Mouse (Mus musculus) intestine, embryonic 15.5 days (tissue): ENCODE data around the gene Sorbs2. TPM values are rescaled to one million over a fixed set of nuclear protein-coding genes. Genes with fewer than 3 reads are reported as not detected.

ENCODE experiments used
- ATAC-seq: fragments of 200-750 bp; cut with Nextera tagmentation; 2 replicates; pipeline ENCODE4 v1.8.0; 2017; ENCODE audit warnings: moderate TSS enrichment, moderate library complexity
- H3K27ac ChIP-seq: fragments of 300-500 bp; sonication (generic); 2 replicates; pipeline ENCODE4 v1.5.1; 2015; ENCODE audit warnings: mild to moderate bottlenecking, inconsistent platforms
- H3K27me3 ChIP-seq: fragments of 300-500 bp; sonication (generic); replicated peaks from 2 replicates; pipeline ENCODE4 v1.6.1; 2015; ENCODE audit warnings: inconsistent platforms
- H3K36me3 ChIP-seq: fragments of 300-500 bp; sonication (generic); 2 replicates; pipeline ENCODE4 v1.6.1; 2015; ENCODE audit warnings: inconsistent platforms
- H3K4me1 ChIP-seq: fragments of 300-500 bp; sonication (generic); replicated peaks from 2 replicates; pipeline ENCODE4 v1.6.1; 2015; ENCODE audit warnings: inconsistent platforms
- H3K4me2 ChIP-seq: fragments of 300-500 bp; sonication (generic); replicated peaks from 2 replicates; pipeline ENCODE4 v1.6.1; 2015; ENCODE audit warnings: mild to moderate bottlenecking, inconsistent platforms
- H3K4me3 ChIP-seq: fragments of 300-500 bp; sonication (generic); replicated peaks from 2 replicates; pipeline ENCODE4 v1.5.1; 2015; ENCODE audit warnings: inconsistent platforms
- H3K9ac ChIP-seq: fragments of 300-500 bp; sonication (generic); 2 replicates; pipeline ENCODE4 v1.6.1; 2015; ENCODE audit warnings: inconsistent platforms
- H3K9me3 ChIP-seq: fragments of 300-500 bp; sonication (generic); 2 replicates; pipeline ENCODE4 v1.6.1; 2016; ENCODE audit warnings: inconsistent platforms
- WGBS: fragments of 180-500 bp; shearing (Covaris S2); methylation state at CpG from one replicate; pipeline ENCODE4 v1.1.7; 2015; 5-methylcytosine and 5-hydroxymethylcytosine counted together
- polyA plus RNA-seq: library from polyadenylated mRNA; unstranded; fragments of >200 nt; fragmentation: Nextera tagmentation; extraction: Ambion mirVana; gene quantifications from 2 replicates; pipeline ENCODE4 v1.2.1, GENCODE M21; 2015

Gene Sorbs2
- polyA plus RNA-seq, 1 experiment from 2014 or later = 25.3 TPM

GRCm38 (mm10) chr8:45607012-45607411 lies 99.4 kb downstream of the Sorbs2 start:
- Histone ChIP-seq H3K27ac (no peak overlapping the region), H3K4me3 (no peak overlapping the region), H3K36me3 (no peaks in the 10 kb centered on the region), H3K27me3 (no peaks in the 10 kb centered on the region), H3K4me1 (0 out of 2 replicates have a peak, but pooled peaks cover 3% of the 10 kb centered on the region), H3K4me2 (no peak overlapping the region), H3K9me3 (no peaks in the 10 kb centered on the region), H3K9ac (no peak overlapping the region)
- WGBS = 69% methylated on average over 6 of the region's 6 CpGs
- ATAC-seq = no peak

- WGBS = 93% methylated on average over 6 of the region's 6 CpGs
- no peak overlapping the region for H3K4me3 ChIP-seq
- ATAC-seq = no peak
Observed at GRCm38 (mm10) chr8:45608413-45608812, 100.8 kb downstream of the Sorbs2 start.

GRCm38 (mm10) chr8:45610426-45611215 lies 103.0 kb downstream of the Sorbs2 start:
- Histone ChIP-seq H3K4me1 (0 out of 2 replicates have a peak, but pooled peaks cover 3% of the 10 kb centered on the region), H3K4me3 (no peak overlapping the region), H3K9me3 (no peaks in the 10 kb centered on the region), H3K27me3 (no peaks in the 10 kb centered on the region), H3K9ac (no peak overlapping the region), H3K36me3 (no peaks in the 10 kb centered on the region), H3K27ac (no peak overlapping the region), H3K4me2 (no peak overlapping the region)
- 27% methylated on average over 7 of the region's 7 CpGs for WGBS
- peak; percentile 78 for ATAC-seq

More at GRCm38 (mm10) chr8:45608413-45608812, 100.8 kb downstream of the Sorbs2 start:
- H3K4me1 ChIP-seq = 0 out of 2 replicates have a peak, but pooled peaks cover 3% of the 10 kb centered on the region
- H3K4me2 ChIP-seq = no peak overlapping the region
- H3K27me3 ChIP-seq = no peaks in the 10 kb centered on the region
- H3K36me3 ChIP-seq = no peaks in the 10 kb centered on the region
- no peaks in the 10 kb centered on the region for H3K9me3 ChIP-seq
- no peak overlapping the region for H3K9ac ChIP-seq
- no peak overlapping the region for H3K27ac ChIP-seq

GRCm38 (mm10) chr8:45611320-45611719 lies 103.7 kb downstream of the Sorbs2 start:
- Histone ChIP-seq H3K4me3 (no peak overlapping the region), H3K4me2 (no peak overlapping the region), H3K27ac (no peak overlapping the region), H3K36me3 (no peaks in the 10 kb centered on the region), H3K9ac (no peak overlapping the region), H3K9me3 (no peaks in the 10 kb centered on the region), H3K4me1 (0 out of 2 replicates have a peak, but pooled peaks cover 3% of the 10 kb centered on the region), H3K27me3 (no peaks in the 10 kb centered on the region)
- WGBS = 74% methylated on average over 1 of the region's 1 CpGs
- peak; percentile 12; the same call in 1 of the 2 replicates for ATAC-seq

- Histone ChIP-seq H3K4me1 (0 out of 2 replicates have a peak, but pooled peaks cover 3% of the 10 kb centered on the region), H3K4me2 (peak overlapping the region; percentile 41; the same call in 1 of the 2 replicates), H3K27ac (no peak overlapping the region), H3K36me3 (no peaks in the 10 kb centered on the region), H3K27me3 (no peaks in the 10 kb centered on the region), H3K9me3 (no peaks in the 10 kb centered on the region), H3K9ac (no peak overlapping the region), H3K4me3 (no peak overlapping the region)
- 28% methylated on average over 5 of the region's 5 CpGs for WGBS
- peak; percentile 67 for ATAC-seq
Observed at GRCm38 (mm10) chr8:45614610-45615009, 107.0 kb downstream of the Sorbs2 start.

- H3K4me3 ChIP-seq = no peak overlapping the region
- ATAC-seq = peak; percentile 58
- H3K9me3 ChIP-seq = no peaks in the 10 kb centered on the region
- H3K9ac ChIP-seq = no peak overlapping the region
- no peaks in the 10 kb centered on the region for H3K36me3 ChIP-seq
- H3K4me1 ChIP-seq = 0 out of 2 replicates have a peak, but pooled peaks cover 3% of the 10 kb centered on the region
- H3K27me3 ChIP-seq = no peaks in the 10 kb centered on the region
- 12% methylated on average over 9 of the region's 9 CpGs for WGBS
- H3K27ac ChIP-seq = no peak overlapping the region
- H3K4me2 ChIP-seq = peak overlapping the region; percentile 41
Observed at GRCm38 (mm10) chr8:45615050-45615449, 107.5 kb downstream of the Sorbs2 start.

- H3K9ac ChIP-seq = no peak overlapping the region
- H3K27ac ChIP-seq = no peak overlapping the region
- 42% methylated on average over 7 of the region's 7 CpGs for WGBS
- H3K4me3 ChIP-seq = no peak overlapping the region
- H3K4me1 ChIP-seq = 0 out of 2 replicates have a peak, but pooled peaks cover 3% of the 10 kb centered on the region
- H3K4me2 ChIP-seq = no peak overlapping the region
- no peaks in the 10 kb centered on the region for H3K9me3 ChIP-seq
- ATAC-seq = 0 out of 2 replicates have a peak, but pooled peaks have one; percentile 16
- H3K27me3 ChIP-seq = no peaks in the 10 kb centered on the region
- no peaks in the 10 kb centered on the region for H3K36me3 ChIP-seq
Observed at GRCm38 (mm10) chr8:45615551-45615950, 108.0 kb downstream of the Sorbs2 start.

GRCm38 (mm10) chr8:45621576-45622178 lies 114.1 kb downstream of the Sorbs2 start:
- Histone ChIP-seq H3K27me3 (no peaks in the 10 kb centered on the region), H3K4me2 (no peak overlapping the region), H3K27ac (no peak overlapping the region), H3K4me1 (no peaks in the 10 kb centered on the region), H3K4me3 (no peak overlapping the region), H3K9ac (no peak overlapping the region), H3K9me3 (no peaks in the 10 kb centered on the region), H3K36me3 (no peaks in the 10 kb centered on the region)
- 77% methylated on average over 15 of the region's 15 CpGs for WGBS
- ATAC-seq = no peak

GRCm38 (mm10) chr8:45626406-45626805 lies 118.8 kb downstream of the Sorbs2 start:
- Histone ChIP-seq H3K4me2 (no peak overlapping the region), H3K4me3 (no peak overlapping the region), H3K27me3 (no peaks in the 10 kb centered on the region), H3K4me1 (no peaks in the 10 kb centered on the region; the same call in 1 of the 2 replicates), H3K9ac (no peak overlapping the region), H3K27ac (no peak overlapping the region), H3K36me3 (no peaks in the 10 kb centered on the region), H3K9me3 (no peaks in the 10 kb centered on the region)
- WGBS = 44% methylated on average over 5 of the region's 5 CpGs
- ATAC-seq = no peak

GRCm38 (mm10) chr8:45627246-45628241 lies 120.0 kb downstream of the Sorbs2 start:
- Histone ChIP-seq H3K27me3 (no peaks in the 10 kb centered on the region), H3K27ac (peak overlapping the region; percentile 86), H3K4me1 (no peaks in the 10 kb centered on the region; the same call in 1 of the 2 replicates), H3K4me3 (peak overlapping the region; percentile 50), H3K4me2 (peak overlapping the region; percentile 88), H3K36me3 (no peaks in the 10 kb centered on the region), H3K9ac (peak overlapping the region; percentile 61), H3K9me3 (no peaks in the 10 kb centered on the region)
- peak; percentile 95 for ATAC-seq
- WGBS = 1% methylated on average over 28 of the region's 28 CpGs

- Histone ChIP-seq H3K4me3 (peak overlapping the region; percentile 50), H3K9me3 (no peaks in the 10 kb centered on the region), H3K4me1 (no peaks in the 10 kb centered on the region; the same call in 1 of the 2 replicates), H3K4me2 (peak overlapping the region; percentile 88), H3K36me3 (no peaks in the 10 kb centered on the region), H3K27ac (peak overlapping the region; percentile 17; the same call in 1 of the 2 replicates), H3K9ac (no peak overlapping the region; the same call in 1 of the 2 replicates), H3K27me3 (no peaks in the 10 kb centered on the region)
- ATAC-seq = 0 out of 2 replicates have a peak, but pooled peaks have one; percentile 7
- 32% methylated on average over 9 of the region's 9 CpGs for WGBS
Observed at GRCm38 (mm10) chr8:45628421-45629065, 121.0 kb downstream of the Sorbs2 start.
